Mouse (Mus musculus) liver, embryonic 14.5 days (tissue): ENCODE results near the gene Arhgef19. TPM values are rescaled to one million over a fixed set of nuclear protein-coding genes. Genes with fewer than 3 reads are reported as not detected.
A peak's percentile ranks its signal among the peaks of the same experiment; 100 is the strongest.

Experiments used
- ATAC-seq: fragments of 200-750 bp; cut with Nextera tagmentation; 2 replicates; pipeline ENCODE4 v1.8.0; 2017; ENCODE audit warnings: moderate number of reproducible peaks, mild to moderate bottlenecking, moderate library complexity; ENCODE audit not compliant: insufficient read depth
- DNase-seq, 3 experiments: peaks; one replicate each; pipeline ENCODE4 v3.0.0-alpha.2; 2012 to 2013; ENCODE audit warnings: low read depth in 3 of 3, low spot score in 3 of 3
- H3K27ac ChIP-seq: fragments of 300-500 bp; sonication (generic); 2 replicates; pipeline ENCODE4 v1.5.1; 2014; ENCODE audit warnings: moderate library complexity, mild to moderate bottlenecking, control low read depth, inconsistent platforms
- H3K27me3 ChIP-seq: fragments of 300-500 bp; sonication (generic); 2 replicates; pipeline ENCODE4 v1.6.1; 2014; ENCODE audit warnings: mild to moderate bottlenecking, low read length, moderate library complexity; ENCODE audit not compliant: control insufficient read depth, insufficient read depth
- H3K36me3 ChIP-seq: fragments of 300-500 bp; sonication (generic); replicated peaks from 2 replicates; pipeline ENCODE4 v1.6.1; 2014; ENCODE audit warnings: low read depth; ENCODE audit not compliant: control insufficient read depth, insufficient read depth
- H3K4me1 ChIP-seq, 2 experiments: fragments of 200-500 bp in 1 of 2; fragments of 300-500 bp in 1 of 2; sonication (generic) in 1 of 2; replicated peaks; 2 replicates each; pipeline ENCODE4 v1.6.1; 2012 to 2014; ENCODE audit warnings: antibody characterized with exemption in 1 of 2, inconsistent platforms in 1 of 2, low read length in 1 of 2; ENCODE audit not compliant: control insufficient read depth in 2 of 2, insufficient read depth in 2 of 2
- H3K4me2 ChIP-seq: fragments of 300-500 bp; sonication (generic); 2 replicates; pipeline ENCODE4 v1.6.1; 2014; ENCODE audit warnings: low read depth, mild to moderate bottlenecking, control low read depth, moderate library complexity
- H3K4me3 ChIP-seq, 2 experiments: fragments of 200-500 bp in 1 of 2; fragments of 300-500 bp in 1 of 2; sonication (generic) in 1 of 2; 2 replicates each; pipeline ENCODE4 v1.5.1; 2012 to 2014; ENCODE audit warnings: low read depth in 2 of 2, low read length in 2 of 2, mild to moderate bottlenecking in 2 of 2, control low read depth in 1 of 2, inconsistent platforms in 1 of 2, moderate library complexity in 1 of 2; ENCODE audit not compliant: insufficient read depth in 1 of 2
- H3K9ac ChIP-seq: fragments of 300-500 bp; sonication (generic); replicated peaks from 2 replicates; pipeline ENCODE4 v1.6.1; 2014; ENCODE audit warnings: mild to moderate bottlenecking, control low read depth, moderate library complexity
- H3K9me3 ChIP-seq: fragments of 300-500 bp; sonication (generic); 2 replicates; pipeline ENCODE4 v1.6.1; 2016; ENCODE audit warnings: low read length, mixed read lengths; ENCODE audit not compliant: control insufficient read depth
- CTCF ChIP-seq: IDR thresholded peaks from 2 replicates; pipeline ENCODE4 v1.5.1; 2016; ENCODE audit warnings: antibody characterized with exemption, low read depth, control low read depth
- EP300 ChIP-seq: IDR thresholded peaks from 2 replicates; pipeline ENCODE4 v1.6.1; 2016; ENCODE audit warnings: antibody characterized with exemption, low read depth
- WGBS: fragments of 180-500 bp; shearing (Covaris S2); extraction: QIAGEN DNeasy Blood & Tissue Kit; methylation state at CpG from one replicate; pipeline ENCODE4 v1.1.7; 2014; ENCODE audit not compliant: insufficient replicate concordance; 5-methylcytosine and 5-hydroxymethylcytosine counted together
- polyA plus RNA-seq, 2 experiments: library from polyadenylated mRNA; depleted of rRNA in 1 of 2; stranded (reverse) in 1 of 2; unstranded in 1 of 2; fragments of >200 nt; fragmentation: Nextera tagmentation in 1 of 2; extraction: Ambion mirVana in 1 of 2; gene quantifications; 2 replicates each; pipeline versions ENCODE4 v1.2.1 to v1.2.3; 2012 to 2014

The Arhgef19 gene
- polyA plus RNA-seq, 2 experiments: 0.72 to 0.88 TPM

- Histone ChIP-seq H3K4me2 (no peak overlapping the region), H3K27ac (no peak overlapping the region), H3K9me3 (no peaks in the 10 kb centered on the region), H3K36me3 (no peaks in the 10 kb centered on the region), H3K9ac (no peak overlapping the region), H3K27me3 (peaks cover 27% of the 10 kb centered on the region), H3K4me3 (no peak overlapping the region), H3K4me1 (peaks cover 4% of the 10 kb centered on the region in 2 experiments)
- ATAC-seq (no peak), DNase-seq (no peak)
- TF ChIP-seq CTCF (no peak), EP300 (no peak)
- 44% methylated on average over 6 of the region's 6 CpGs for WGBS
Observed at GRCm38 (mm10) chr4:141235537-141236111, 3.7 kb upstream of the Arhgef19 start.

DNA sequence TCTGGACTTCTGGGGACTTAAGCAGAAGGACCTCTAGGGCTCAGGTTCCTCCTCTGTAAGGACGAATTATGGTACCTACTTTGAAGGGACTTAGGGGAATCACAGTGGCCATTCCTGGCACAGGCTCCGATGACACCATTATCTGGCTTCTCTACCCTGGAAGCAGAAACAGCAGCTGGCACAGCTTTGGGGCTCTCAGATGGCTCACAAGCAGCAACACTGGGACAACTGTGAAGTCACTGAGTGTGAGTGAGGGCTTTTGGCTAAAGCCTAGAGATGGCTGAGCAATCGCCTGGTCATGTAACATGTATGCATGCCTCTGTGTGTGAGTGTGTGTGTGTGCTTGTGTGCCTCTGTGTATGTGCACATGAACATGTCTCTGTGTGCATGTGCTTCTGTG is 2.4 kb upstream of the Arhgef19 start:
- 53% methylated on average over 3 of the region's 3 CpGs for WGBS
- no peak for ATAC-seq

DNA sequence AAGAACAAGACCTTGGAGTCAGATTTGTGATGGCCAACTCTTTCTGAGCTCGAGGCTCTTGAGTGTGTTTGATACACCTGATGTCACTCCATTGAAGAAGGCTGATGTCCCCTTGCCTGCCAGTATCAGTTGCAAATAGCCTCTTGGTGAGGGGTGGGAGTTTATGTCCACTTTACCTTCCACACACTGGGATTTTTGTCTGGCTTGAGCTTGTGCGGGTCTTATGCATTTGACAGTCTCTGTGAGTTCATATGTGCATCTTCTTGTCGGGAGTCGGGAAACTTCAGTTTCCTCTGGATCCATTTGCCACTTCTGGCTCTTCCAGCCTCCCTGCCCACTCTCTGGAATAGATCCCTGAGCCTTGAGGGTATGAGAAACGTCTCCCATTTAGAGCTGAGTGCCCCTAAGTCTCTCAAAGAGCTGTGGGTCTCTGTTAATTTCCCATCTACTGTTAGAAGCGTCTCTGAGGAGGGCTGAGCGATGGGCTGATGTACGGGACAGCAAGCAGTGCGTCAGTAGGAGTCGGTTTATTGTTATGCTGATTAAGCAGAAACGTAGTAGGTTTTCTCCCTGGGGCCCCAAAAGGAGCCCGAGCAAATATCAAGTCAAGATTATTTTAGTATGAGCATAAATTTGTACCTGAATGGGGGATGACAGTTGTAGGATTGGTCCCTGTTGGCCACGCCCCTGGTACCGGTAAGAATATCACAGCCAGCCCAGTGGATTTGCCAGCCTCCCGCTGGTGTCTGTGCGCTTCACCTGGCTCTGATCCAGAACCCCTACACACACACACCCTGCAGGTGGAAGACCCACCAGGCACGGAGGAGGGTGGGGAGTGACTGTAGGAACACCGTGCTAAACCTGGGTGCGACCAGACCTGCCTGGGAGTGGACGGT is 559 bp upstream of the Arhgef19 start:
- Histone ChIP-seq H3K4me2 (peak overlapping the region; percentile 55), H3K36me3 (no peaks in the 10 kb centered on the region), H3K27me3 (peaks cover 58% of the 10 kb centered on the region), H3K4me1 (peaks cover 5 to 9% of the 10 kb centered on the region in 2 experiments), H3K9me3 (no peaks in the 10 kb centered on the region), H3K9ac (no peak overlapping the region), H3K4me3 (peak overlapping the region; percentile 6 to 16; a peak in 3 of 4 replicates), H3K27ac (no peak overlapping the region)
- TF ChIP-seq CTCF: no peak
- TF ChIP-seq EP300: no peak
- DNase-seq (no peak), ATAC-seq (no peak)
- WGBS: 5% methylated on average over 20 of the region's 20 CpGs

More for the DNA sequence above, 2.4 kb upstream of the Arhgef19 start:
- no peak overlapping the region for H3K4me3 ChIP-seq
- H3K27ac ChIP-seq: no peak overlapping the region
- peaks cover 39% of the 10 kb centered on the region for H3K27me3 ChIP-seq
- no peak overlapping the region for H3K9ac ChIP-seq
- H3K4me2 ChIP-seq: no peak overlapping the region
- TF ChIP-seq CTCF: no peak
- TF ChIP-seq EP300: no peak
- no peaks in the 10 kb centered on the region for H3K36me3 ChIP-seq
- peaks cover 5 to 9% of the 10 kb centered on the region in 2 experiments for H3K4me1 ChIP-seq
- DNase-seq: no peak
- H3K9me3 ChIP-seq: no peaks in the 10 kb centered on the region

DNA sequence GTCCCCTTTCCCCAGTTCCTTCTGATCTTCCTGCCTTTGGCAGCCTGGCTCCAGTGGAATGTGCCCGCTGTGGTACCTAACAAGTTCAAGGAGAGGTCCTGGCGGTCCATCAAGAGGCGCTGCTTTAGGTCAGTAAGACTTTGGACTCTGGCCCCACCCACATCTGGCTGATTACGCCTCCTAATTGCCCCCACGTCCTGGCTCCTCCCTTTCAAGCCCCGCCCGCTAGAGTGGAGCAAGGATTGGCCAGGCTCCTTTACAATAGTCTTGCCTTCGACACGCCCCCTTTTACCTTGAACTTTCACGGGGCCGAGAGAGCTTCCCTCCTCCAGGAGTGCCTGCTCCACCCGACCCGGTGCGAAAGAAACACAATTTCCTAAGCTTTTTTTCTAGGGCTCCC is 1.3 kb downstream of the Arhgef19 start:
- no peak overlapping the region for H3K9ac ChIP-seq
- TF ChIP-seq CTCF (no peak), EP300 (no peak)
- peak; percentile 46; the same call in 1 of the 2 replicates for ATAC-seq
- no peak overlapping the region for H3K27ac ChIP-seq
- H3K4me1 ChIP-seq: peaks cover 5 to 9% of the 10 kb centered on the region in 2 experiments
- DNase-seq: peak in 1 of 3 experiments; percentile 52
- H3K9me3 ChIP-seq: no peaks in the 10 kb centered on the region
- peak overlapping the region; percentile 55 for H3K4me2 ChIP-seq
- peaks cover 67% of the 10 kb centered on the region for H3K27me3 ChIP-seq
- H3K4me3 ChIP-seq: no peak overlapping the region
- WGBS: 2% methylated on average over 14 of the region's 14 CpGs
- H3K36me3 ChIP-seq: no peaks in the 10 kb centered on the region

- Histone ChIP-seq H3K27ac (no peak overlapping the region), H3K27me3 (peaks cover 77% of the 10 kb centered on the region), H3K36me3 (no peaks in the 10 kb centered on the region), H3K4me1 (peaks cover 5 to 9% of the 10 kb centered on the region in 2 experiments), H3K4me2 (no peak overlapping the region), H3K9ac (no peak overlapping the region), H3K4me3 (no peak overlapping the region), H3K9me3 (no peaks in the 10 kb centered on the region)
- WGBS: 22% methylated on average over 15 of the region's 15 CpGs
- DNase-seq (no peak), ATAC-seq (no peak)
- TF ChIP-seq CTCF: no peak
- TF ChIP-seq EP300: no peak
Observed at GRCm38 (mm10) chr4:141241861-141242260, 2.6 kb downstream of the Arhgef19 start.
